Mouse (Mus musculus): Measurements from ENCODE around the gene Gm8246. TPM values are rescaled to one million over a fixed set of nuclear protein-coding genes. Genes with fewer than 3 reads are reported as not detected.
"Not testable (repeated sequence)": the region's sequence is repeated elsewhere in the genome, so short reads cannot be mapped to it uniquely, and the experiment has no call there.

The Gm8246 gene
- polyA plus RNA-seq (2014; fragmentation: Nextera tagmentation; extraction: Ambion mirVana): not detected in 2 replicates

DNA sequence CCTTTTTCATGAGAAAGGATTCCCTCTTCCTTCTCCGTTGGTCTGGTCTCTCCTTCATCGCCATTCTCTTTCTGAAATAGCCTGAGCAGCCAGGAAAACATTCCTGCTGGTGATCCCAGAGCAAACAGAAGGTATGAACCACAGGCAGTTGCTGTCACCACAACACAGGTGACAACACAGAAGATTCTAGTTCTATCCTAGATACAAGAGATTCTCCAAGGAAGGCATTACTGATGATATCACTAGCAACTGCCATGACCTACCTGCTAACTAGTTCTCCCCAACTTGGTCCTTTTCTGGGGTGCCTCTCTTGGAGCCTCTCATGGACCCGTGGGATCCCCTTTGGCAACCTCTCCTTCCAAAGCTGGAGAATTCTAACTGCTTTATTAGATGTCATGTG, at the start of gene Gm8246:
Gene Gm8246 (minus strand): TSS at position 101 of the 400 bp plus-strand sequence.
- WGBS: no CpG with 5 or more reads among the region's 3 CpGs
- H3K4me2 ChIP-seq; H3K4me3 ChIP-seq (ENCODE audit: low read depth, low read length); H3K27ac ChIP-seq (ENCODE audit: low read depth); DNase-seq; H3K9ac ChIP-seq; H3K27me3 ChIP-seq (ENCODE audit: insufficient read depth, low read length); H3K4me1 ChIP-seq (ENCODE audit: insufficient read depth); H3K9me3 ChIP-seq (ENCODE audit: low read depth, low read length); H3K36me3 ChIP-seq (ENCODE audit: insufficient read depth); ATAC-seq (ENCODE audit: insufficient read depth): not testable (repeated sequence)

DNA sequence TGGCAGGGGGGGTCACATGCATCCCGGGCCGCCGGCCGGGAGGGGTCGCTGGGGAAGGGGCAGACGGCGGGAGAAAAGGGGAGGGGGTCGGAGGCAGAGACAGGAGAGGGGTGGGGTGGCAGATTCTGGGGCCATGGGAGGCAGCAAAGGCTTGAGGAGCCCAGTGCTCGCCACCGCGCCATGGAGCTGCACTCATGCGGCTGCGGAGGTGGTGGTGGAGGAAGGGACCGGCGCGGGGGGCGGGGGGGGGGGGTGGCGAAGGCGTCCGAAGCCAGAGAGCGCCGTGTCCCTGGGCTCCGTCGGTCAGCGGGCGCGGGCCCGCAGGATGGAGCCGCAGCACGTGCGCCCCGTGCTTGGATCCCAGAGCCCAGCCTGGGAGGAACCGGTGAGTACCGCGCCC, 23.7 kb upstream of the Gm8246 start, which contains the start of gene Gm3488:
Gene Gm3488 (plus strand): TSS at position 301 of the 400 bp plus-strand sequence.
- H3K9ac ChIP-seq; H3K4me1 ChIP-seq (ENCODE audit: insufficient read depth); H3K27me3 ChIP-seq (ENCODE audit: insufficient read depth, low read length); H3K9me3 ChIP-seq (ENCODE audit: low read depth, low read length); H3K27ac ChIP-seq (ENCODE audit: low read depth); DNase-seq; H3K4me2 ChIP-seq; H3K4me3 ChIP-seq (ENCODE audit: low read depth, low read length); H3K36me3 ChIP-seq (ENCODE audit: insufficient read depth); ATAC-seq (ENCODE audit: insufficient read depth): not testable (repeated sequence)
- no CpG with 5 or more reads among the region's 35 CpGs for WGBS

DNA sequence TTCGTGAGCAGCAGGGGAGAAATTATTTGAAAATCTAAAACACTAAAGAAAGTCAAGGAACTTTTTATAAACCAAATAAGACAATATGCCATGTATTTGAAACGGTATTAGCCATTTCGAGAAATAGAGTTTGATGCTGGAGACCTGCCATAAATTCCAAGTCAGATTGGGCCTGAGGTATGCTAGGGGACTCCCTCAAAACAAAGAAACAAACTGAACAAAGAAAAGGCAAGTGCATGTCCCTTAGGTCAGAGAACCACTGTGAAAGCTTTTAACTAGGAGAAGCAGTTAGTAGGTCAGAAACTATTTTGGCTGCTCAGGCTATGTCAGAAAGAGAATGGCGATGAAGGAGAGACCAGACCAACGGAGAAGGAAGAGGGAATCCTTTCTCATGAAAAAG, 6.3 kb upstream of the Gm8246 start, which contains the start of gene Gm3187:
Gene Gm3187 (plus strand): TSS at position 301 of the 400 bp plus-strand sequence.
- not testable (repeated sequence) for ATAC-seq (ENCODE audit: insufficient read depth); H3K36me3 ChIP-seq (ENCODE audit: insufficient read depth); DNase-seq; H3K9me3 ChIP-seq (ENCODE audit: low read depth, low read length); H3K4me3 ChIP-seq (ENCODE audit: low read depth, low read length); H3K4me2 ChIP-seq; H3K27ac ChIP-seq (ENCODE audit: low read depth); H3K27me3 ChIP-seq (ENCODE audit: insufficient read depth, low read length); H3K9ac ChIP-seq; H3K4me1 ChIP-seq (ENCODE audit: insufficient read depth)
- WGBS: 78% methylated on average over 4 of the region's 5 CpGs

DNA sequence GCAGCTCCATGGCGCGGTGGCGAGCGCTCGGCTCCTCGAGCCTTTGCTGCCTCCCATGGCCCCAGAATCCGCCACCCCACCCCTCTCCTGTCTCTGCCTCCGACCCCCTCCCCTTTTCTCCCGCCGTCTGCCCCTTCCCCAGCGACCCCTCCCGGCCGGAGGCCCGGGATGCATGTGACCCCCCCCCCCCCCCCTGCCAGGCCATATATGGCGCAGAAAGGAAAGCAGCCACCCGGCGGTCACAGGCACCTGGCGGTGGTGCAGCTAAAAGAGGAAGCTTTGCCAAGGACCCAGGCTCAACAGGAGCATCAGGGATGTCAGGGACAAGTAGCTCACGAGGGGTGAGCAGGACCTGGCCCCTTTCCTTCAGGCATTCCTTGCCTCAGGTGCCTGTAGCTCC, 17.2 kb downstream of the Gm8246 start:
- H3K27ac ChIP-seq (ENCODE audit: low read depth); ATAC-seq (ENCODE audit: insufficient read depth); H3K27me3 ChIP-seq (ENCODE audit: insufficient read depth, low read length); H3K9me3 ChIP-seq (ENCODE audit: low read depth, low read length); H3K4me3 ChIP-seq (ENCODE audit: low read depth, low read length); H3K4me1 ChIP-seq (ENCODE audit: insufficient read depth); H3K9ac ChIP-seq; H3K36me3 ChIP-seq (ENCODE audit: insufficient read depth); DNase-seq; H3K4me2 ChIP-seq: not testable (repeated sequence)
- WGBS: no CpG with 5 or more reads among the region's 19 CpGs

DNA sequence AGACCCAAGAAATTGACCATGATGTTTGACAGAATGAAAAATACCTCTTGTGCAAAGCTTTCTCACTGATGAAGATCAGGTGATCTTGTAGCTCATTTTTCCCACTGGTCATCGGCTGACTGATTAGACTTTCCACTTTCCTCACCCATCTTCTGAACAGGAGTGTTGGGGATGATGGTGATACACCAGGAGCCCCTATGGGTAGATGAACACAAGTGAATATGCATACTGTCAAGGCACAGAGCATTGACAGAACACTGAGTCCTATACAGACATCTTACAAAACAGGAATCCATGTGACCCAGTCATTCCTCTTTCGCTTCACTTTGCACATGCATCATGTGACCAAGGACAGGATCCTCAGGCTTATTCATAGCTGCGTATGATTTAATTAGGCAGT, 22.3 kb downstream of the Gm8246 start, which contains the start of gene Gm3194:
Gene Gm3194 (minus strand): TSS at position 101 of the 400 bp plus-strand sequence.
- H3K36me3 ChIP-seq (ENCODE audit: insufficient read depth); H3K4me1 ChIP-seq (ENCODE audit: insufficient read depth); ATAC-seq (ENCODE audit: insufficient read depth); H3K9me3 ChIP-seq (ENCODE audit: low read depth, low read length); H3K4me3 ChIP-seq (ENCODE audit: low read depth, low read length); H3K4me2 ChIP-seq; H3K27ac ChIP-seq (ENCODE audit: low read depth); H3K27me3 ChIP-seq (ENCODE audit: insufficient read depth, low read length); DNase-seq; H3K9ac ChIP-seq: not testable (repeated sequence)
- no CpG with 5 or more reads among the region's 3 CpGs for WGBS

Other genes starting within 250 kb of the Gm8246 start
- gene Gm3526, start 217.2 kb downstream of the Gm8246 start, polyA plus RNA-seq (2014; fragmentation: Nextera tagmentation; extraction: Ambion mirVana): not detected in 2 replicates
- not detected in 2 replicates for gene Gm3542, start 142.9 kb downstream of the Gm8246 start, polyA plus RNA-seq (2014; fragmentation: Nextera tagmentation; extraction: Ambion mirVana)
- 0.72 TPM in 1 of 2 replicates, not detected in the other for gene Gm3500, start 88.8 kb downstream of the Gm8246 start, polyA plus RNA-seq (2014; fragmentation: Nextera tagmentation; extraction: Ambion mirVana)
- gene Gm3194, start 22.4 kb downstream of the Gm8246 start, polyA plus RNA-seq (2014; fragmentation: Nextera tagmentation; extraction: Ambion mirVana): 0.53 and 0.91 TPM in 2 replicates
- not detected in 2 replicates for gene Gm3187, start 6.4 kb upstream of the Gm8246 start, polyA plus RNA-seq (2014; fragmentation: Nextera tagmentation; extraction: Ambion mirVana)
- gene Gm3488, start 23.8 kb upstream of the Gm8246 start, polyA plus RNA-seq (2014; fragmentation: Nextera tagmentation; extraction: Ambion mirVana): 1.3 and 1.6 TPM in 2 replicates
- not detected in 2 replicates for gene Gm3532, start 60.7 kb upstream of the Gm8246 start, polyA plus RNA-seq (2014; fragmentation: Nextera tagmentation; extraction: Ambion mirVana)
- not detected in 2 replicates for gene Gm8265, start 155.2 kb upstream of the Gm8246 start, polyA plus RNA-seq (2014; fragmentation: Nextera tagmentation; extraction: Ambion mirVana)
- gene Gm9603, start 209.6 kb upstream of the Gm8246 start, polyA plus RNA-seq (2014; fragmentation: Nextera tagmentation; extraction: Ambion mirVana): not detected in 2 replicates